Mouse (Mus musculus) kidney, adult 2 months (tissue): Measurements from ENCODE around the gene Galnt14.

Source experiments
- CTCF ChIP-seq: fragments of 200-500 bp; conservative IDR thresholded peaks from 2 replicates; pipeline ENCODE4 v1.5.1; 2011; ENCODE audit warnings: low read depth, mild to moderate bottlenecking, control low read depth, low read length, moderate library complexity, mixed read lengths; ENCODE audit not compliant: insufficient read depth, insufficient read length
- POLR2A ChIP-seq: fragments of 200-500 bp; IDR thresholded peaks from one replicate; pipeline ENCODE4 v1.6.1; 2011; ENCODE audit warnings: low read depth, low read length, control low read depth

- TF ChIP-seq CTCF (no peak), POLR2A (no peak)
These were observed 251.5 kb downstream of the Galnt14 start for GRCm38 (mm10) chr17:73458741-73459140.
